Mouse (Mus musculus): ENCODE measurements around the gene Zbtb46. TPM values are rescaled to one million over a fixed set of nuclear protein-coding genes. Genes with fewer than 3 reads are reported as not detected.
A peak's percentile ranks its signal among the peaks of the same experiment; 100 is the strongest.

The Zbtb46 gene
- polyA plus RNA-seq, 1 experiment from 2014 or later: 7.0 TPM

- H3K9me3 ChIP-seq (replicated peaks; ENCODE audit: control insufficient read depth, low read length): no peaks in the 10 kb centered on the region
- peak overlapping the region; percentile 98 for H3K4me3 ChIP-seq (ENCODE audit: low read depth, low read length)
- H3K4me2 ChIP-seq (ENCODE audit: low read depth, low read length): peak overlapping the region; percentile 100
- peak overlapping the region; percentile 89 for H3K9ac ChIP-seq (ENCODE audit: low read depth, low read length)
- 5% methylated on average over 15 of the region's 15 CpGs for WGBS (ENCODE audit: insufficient replicate concordance)
- H3K4me1 ChIP-seq (ENCODE audit: control insufficient read depth, low read depth, low read length): peaks cover 47% of the 10 kb centered on the region
- H3K36me3 ChIP-seq (ENCODE audit: control insufficient read depth, insufficient read depth): no peaks in the 10 kb centered on the region
- no peak for ATAC-seq (ENCODE audit: low read depth)
- peaks cover 6% of the 10 kb centered on the region; the same call in 1 of the 2 replicates for H3K27me3 ChIP-seq (ENCODE audit: control insufficient read depth, insufficient read depth, low read depth, low read length)
- H3K27ac ChIP-seq (ENCODE audit: low read length): no peak overlapping the region
Measured at GRCm38 (mm10) chr2:181457831-181458230, 1.4 kb downstream of the Zbtb46 start.

- Histone ChIP-seq H3K27ac (ENCODE audit: low read length) (no peak overlapping the region; the same call in 1 of the 2 replicates), H3K27me3 (ENCODE audit: control insufficient read depth, insufficient read depth, low read depth, low read length) (peaks cover 6% of the 10 kb centered on the region; the same call in 1 of the 2 replicates), H3K36me3 (ENCODE audit: control insufficient read depth, insufficient read depth) (no peaks in the 10 kb centered on the region), H3K9ac (ENCODE audit: low read depth, low read length) (no peak overlapping the region), H3K9me3 (replicated peaks; ENCODE audit: control insufficient read depth, low read length) (no peaks in the 10 kb centered on the region), H3K4me1 (ENCODE audit: control insufficient read depth, low read depth, low read length) (peaks cover 33% of the 10 kb centered on the region), H3K4me2 (ENCODE audit: low read depth, low read length) (no peak overlapping the region), H3K4me3 (ENCODE audit: low read depth, low read length) (no peak overlapping the region)
- ATAC-seq (ENCODE audit: low read depth): no peak
- 79% methylated on average over 2 of the region's 2 CpGs for WGBS (ENCODE audit: insufficient replicate concordance)
Measured at GRCm38 (mm10) chr2:181455899-181456298, 3.3 kb downstream of the Zbtb46 start.

DNA sequence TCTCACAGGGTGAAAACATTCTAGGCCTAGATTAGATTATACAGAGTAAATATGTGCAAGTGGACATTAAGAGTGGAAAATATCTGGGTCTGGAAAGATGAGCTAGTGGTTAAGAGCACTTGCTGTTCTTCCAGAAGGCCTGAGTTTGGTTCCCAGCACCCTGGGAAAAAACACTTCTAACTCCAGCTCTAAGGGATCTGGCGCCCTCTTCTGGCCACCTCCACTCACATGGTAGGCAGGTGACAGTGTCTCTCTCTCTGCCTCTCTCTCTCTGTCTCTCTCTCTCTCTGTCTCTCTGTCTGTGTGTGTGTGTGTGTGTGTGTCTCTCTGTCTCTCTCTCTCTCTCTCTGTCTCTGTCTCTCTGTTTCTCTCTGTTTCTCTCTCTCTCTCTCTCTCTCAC, 6.0 kb downstream of the Zbtb46 start:
- ATAC-seq (ENCODE audit: low read depth): no peak
- Histone ChIP-seq H3K27ac (ENCODE audit: low read length) (no peak overlapping the region), H3K9me3 (replicated peaks; ENCODE audit: control insufficient read depth, low read length) (no peaks in the 10 kb centered on the region), H3K36me3 (ENCODE audit: control insufficient read depth, insufficient read depth) (no peaks in the 10 kb centered on the region), H3K4me3 (ENCODE audit: low read depth, low read length) (no peak overlapping the region), H3K4me2 (ENCODE audit: low read depth, low read length) (no peak overlapping the region), H3K9ac (ENCODE audit: low read depth, low read length) (no peak overlapping the region), H3K4me1 (ENCODE audit: control insufficient read depth, low read depth, low read length) (peaks cover 16% of the 10 kb centered on the region), H3K27me3 (ENCODE audit: control insufficient read depth, insufficient read depth, low read depth, low read length) (no peaks in the 10 kb centered on the region)
- WGBS (ENCODE audit: insufficient replicate concordance): 50% methylated on average over 1 of the region's 1 CpGs

- Histone ChIP-seq H3K9me3 (replicated peaks; ENCODE audit: control insufficient read depth, low read length) (no peaks in the 10 kb centered on the region), H3K4me1 (ENCODE audit: control insufficient read depth, low read depth, low read length) (peaks cover 7% of the 10 kb centered on the region), H3K4me2 (ENCODE audit: low read depth, low read length) (no peak overlapping the region), H3K9ac (ENCODE audit: low read depth, low read length) (no peak overlapping the region), H3K36me3 (ENCODE audit: control insufficient read depth, insufficient read depth) (no peaks in the 10 kb centered on the region), H3K27me3 (ENCODE audit: control insufficient read depth, insufficient read depth, low read depth, low read length) (no peaks in the 10 kb centered on the region), H3K4me3 (ENCODE audit: low read depth, low read length) (no peak overlapping the region), H3K27ac (ENCODE audit: low read length) (no peak overlapping the region)
- 82% methylated on average over 4 of the region's 4 CpGs for WGBS (ENCODE audit: insufficient replicate concordance)
- no peak for ATAC-seq (ENCODE audit: low read depth)
Measured at GRCm38 (mm10) chr2:181452181-181452580, 7.0 kb downstream of the Zbtb46 start.

DNA sequence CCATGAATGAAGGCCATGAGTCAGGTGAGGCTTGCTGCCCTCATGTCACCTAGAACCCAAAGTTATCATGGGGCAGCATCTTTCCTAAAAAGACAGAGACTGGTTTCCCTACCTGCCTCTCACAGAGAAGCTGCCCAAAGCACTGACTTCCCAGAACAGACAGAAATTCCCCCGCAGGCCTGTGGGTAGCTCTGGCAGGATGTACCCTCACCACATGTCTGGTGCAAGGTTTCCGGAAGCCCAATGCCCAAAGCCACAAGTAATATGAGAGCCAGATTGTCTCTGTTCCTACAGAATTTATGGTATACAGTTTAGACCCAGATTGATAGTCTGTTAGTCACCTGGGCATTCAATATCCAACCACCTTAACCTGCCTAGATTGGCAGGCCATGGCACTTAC, 16.2 kb downstream of the Zbtb46 start:
- Histone ChIP-seq H3K27ac (ENCODE audit: low read length) (no peak overlapping the region), H3K27me3 (ENCODE audit: control insufficient read depth, insufficient read depth, low read depth, low read length) (no peaks in the 10 kb centered on the region), H3K4me1 (ENCODE audit: control insufficient read depth, low read depth, low read length) (no peaks in the 10 kb centered on the region), H3K9ac (ENCODE audit: low read depth, low read length) (no peak overlapping the region), H3K4me3 (ENCODE audit: low read depth, low read length) (no peak overlapping the region), H3K9me3 (replicated peaks; ENCODE audit: control insufficient read depth, low read length) (no peaks in the 10 kb centered on the region), H3K36me3 (ENCODE audit: control insufficient read depth, insufficient read depth) (no peaks in the 10 kb centered on the region), H3K4me2 (ENCODE audit: low read depth, low read length) (no peak overlapping the region)
- ATAC-seq (ENCODE audit: low read depth): no peak
- 45% methylated on average over 2 of the region's 2 CpGs for WGBS (ENCODE audit: insufficient replicate concordance)

GRCm38 (mm10) chr2:181438176-181438575, 21.1 kb downstream of the Zbtb46 start:
- ATAC-seq (ENCODE audit: low read depth): no peak
- Histone ChIP-seq H3K27ac (ENCODE audit: low read length) (no peak overlapping the region), H3K4me3 (ENCODE audit: low read depth, low read length) (no peak overlapping the region), H3K4me2 (ENCODE audit: low read depth, low read length) (no peak overlapping the region), H3K27me3 (ENCODE audit: control insufficient read depth, insufficient read depth, low read depth, low read length) (no peaks in the 10 kb centered on the region), H3K36me3 (ENCODE audit: control insufficient read depth, insufficient read depth) (no peaks in the 10 kb centered on the region), H3K4me1 (ENCODE audit: control insufficient read depth, low read depth, low read length) (no peaks in the 10 kb centered on the region), H3K9me3 (replicated peaks; ENCODE audit: control insufficient read depth, low read length) (no peaks in the 10 kb centered on the region), H3K9ac (ENCODE audit: low read depth, low read length) (no peak overlapping the region)
- 62% methylated on average over 4 of the region's 4 CpGs for WGBS (ENCODE audit: insufficient replicate concordance)

GRCm38 (mm10) chr2:181436246-181436645, 23.0 kb downstream of the Zbtb46 start:
- 29% methylated on average over 2 of the region's 2 CpGs for WGBS (ENCODE audit: insufficient replicate concordance)
- Histone ChIP-seq H3K4me2 (ENCODE audit: low read depth, low read length) (no peak overlapping the region), H3K27ac (ENCODE audit: low read length) (no peak overlapping the region), H3K27me3 (ENCODE audit: control insufficient read depth, insufficient read depth, low read depth, low read length) (no peaks in the 10 kb centered on the region), H3K36me3 (ENCODE audit: control insufficient read depth, insufficient read depth) (no peaks in the 10 kb centered on the region), H3K4me1 (ENCODE audit: control insufficient read depth, low read depth, low read length) (no peaks in the 10 kb centered on the region), H3K9me3 (replicated peaks; ENCODE audit: control insufficient read depth, low read length) (no peaks in the 10 kb centered on the region), H3K9ac (ENCODE audit: low read depth, low read length) (no peak overlapping the region), H3K4me3 (ENCODE audit: low read depth, low read length) (no peak overlapping the region)
- ATAC-seq (ENCODE audit: low read depth): peak; percentile 19; the same call in 1 of the 2 replicates

DNA sequence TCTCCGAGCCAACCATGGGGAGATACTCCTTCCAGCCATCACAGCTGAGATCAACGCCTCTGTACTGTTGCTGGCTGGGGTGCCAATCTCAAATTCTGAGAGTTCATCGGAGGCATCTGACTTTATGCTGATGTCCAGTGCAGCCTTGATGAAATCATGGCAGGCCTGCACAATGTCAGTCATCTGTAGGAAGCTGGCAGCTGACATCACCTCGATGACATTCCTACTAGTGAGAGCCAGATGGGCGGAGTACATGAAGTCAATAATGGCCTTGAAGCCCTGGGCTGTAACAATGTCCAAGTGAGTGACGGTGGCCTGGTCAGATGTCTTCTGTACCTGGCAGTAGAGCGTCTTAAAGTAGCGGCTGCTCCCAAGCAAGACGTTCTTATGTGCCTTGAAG, 35.4 kb downstream of the Zbtb46 start:
- H3K27ac ChIP-seq (ENCODE audit: low read length): no peak overlapping the region
- H3K4me2 ChIP-seq (ENCODE audit: low read depth, low read length): no peak overlapping the region
- no peak for ATAC-seq (ENCODE audit: low read depth)
- H3K27me3 ChIP-seq (ENCODE audit: control insufficient read depth, insufficient read depth, low read depth, low read length): no peaks in the 10 kb centered on the region
- H3K4me1 ChIP-seq (ENCODE audit: control insufficient read depth, low read depth, low read length): peaks cover 46% of the 10 kb centered on the region
- no peak overlapping the region for H3K9ac ChIP-seq (ENCODE audit: low read depth, low read length)
- peaks cover 10% of the 10 kb centered on the region for H3K36me3 ChIP-seq (ENCODE audit: control insufficient read depth, insufficient read depth)
- 87% methylated on average over 9 of the region's 9 CpGs for WGBS (ENCODE audit: insufficient replicate concordance)
- H3K9me3 ChIP-seq (replicated peaks; ENCODE audit: control insufficient read depth, low read length): no peaks in the 10 kb centered on the region
- H3K4me3 ChIP-seq (ENCODE audit: low read depth, low read length): no peak overlapping the region

GRCm38 (mm10) chr2:181420903-181421638, 38.2 kb downstream of the Zbtb46 start:
- Histone ChIP-seq H3K36me3 (ENCODE audit: control insufficient read depth, insufficient read depth) (peaks cover 10% of the 10 kb centered on the region), H3K4me3 (ENCODE audit: low read depth, low read length) (no peak overlapping the region), H3K4me1 (ENCODE audit: control insufficient read depth, low read depth, low read length) (peaks cover 56% of the 10 kb centered on the region), H3K9me3 (replicated peaks; ENCODE audit: control insufficient read depth, low read length) (no peaks in the 10 kb centered on the region), H3K27me3 (ENCODE audit: control insufficient read depth, insufficient read depth, low read depth, low read length) (no peaks in the 10 kb centered on the region), H3K9ac (ENCODE audit: low read depth, low read length) (no peak overlapping the region), H3K4me2 (ENCODE audit: low read depth, low read length) (peak overlapping the region; percentile 34), H3K27ac (ENCODE audit: low read length) (peak overlapping the region; percentile 62)
- peak; percentile 83 for ATAC-seq (ENCODE audit: low read depth)
- 34% methylated on average over 4 of the region's 4 CpGs for WGBS (ENCODE audit: insufficient replicate concordance)

Data from liver, embryonic 16.5 days (tissue).